Mouse (Mus musculus) embryonic facial prominence, embryonic 13.5 days (tissue): Measurements from ENCODE around the gene Fam110a. TPM values are rescaled to one million over a fixed set of nuclear protein-coding genes. Genes with fewer than 3 reads are reported as not detected.

Experiments
- ATAC-seq: fragments of 200-750 bp; cut with Nextera tagmentation; 2 replicates; pipeline ENCODE4 v1.8.0; 2017; ENCODE audit warnings: low read depth; ENCODE audit not compliant: insufficient number of reproducible peaks, insufficient read depth, low FRiP score, low TSS enrichment
- H3K27ac ChIP-seq: fragments of 300-500 bp; sonication (generic); 2 replicates; pipeline ENCODE4 v1.5.1; 2015; ENCODE audit warnings: moderate library complexity, mild to moderate bottlenecking, inconsistent platforms
- H3K27me3 ChIP-seq: fragments of 300-500 bp; sonication (generic); 2 replicates; pipeline ENCODE4 v1.6.1; 2015; ENCODE audit warnings: mild to moderate bottlenecking, inconsistent platforms
- H3K36me3 ChIP-seq: fragments of 300-500 bp; sonication (generic); 2 replicates; pipeline ENCODE4 v1.6.1; 2015; ENCODE audit warnings: mild to moderate bottlenecking, inconsistent platforms
- H3K4me1 ChIP-seq: fragments of 300-500 bp; sonication (generic); 2 replicates; pipeline ENCODE4 v1.6.1; 2015; ENCODE audit warnings: inconsistent platforms
- H3K4me2 ChIP-seq: fragments of 300-500 bp; sonication (generic); 2 replicates; pipeline ENCODE4 v1.6.1; 2015; ENCODE audit warnings: moderate library complexity, mild to moderate bottlenecking, inconsistent platforms
- H3K4me3 ChIP-seq: fragments of 300-500 bp; sonication (generic); 2 replicates; pipeline ENCODE4 v1.5.1; 2015; ENCODE audit warnings: mild to moderate bottlenecking, inconsistent platforms
- H3K9ac ChIP-seq: fragments of 300-500 bp; sonication (generic); 2 replicates; pipeline ENCODE4 v1.6.1; 2015; ENCODE audit warnings: mild to moderate bottlenecking, inconsistent platforms
- H3K9me3 ChIP-seq: fragments of 300-500 bp; sonication (generic); 2 replicates; pipeline ENCODE4 v1.6.1; 2016; ENCODE audit warnings: inconsistent platforms
- whole genome bisulfite sequencing: fragments of 180-500 bp; shearing (Covaris S2); methylation state at CpG from one replicate; pipeline ENCODE4 v1.1.7; 2015; ENCODE audit warnings: mixed read lengths; 5-methylcytosine and 5-hydroxymethylcytosine counted together
- polyA plus RNA-seq: library from polyadenylated mRNA; unstranded; fragments of >200 nt; fragmentation: Nextera tagmentation; extraction: Ambion mirVana; gene quantifications from 2 replicates; pipeline ENCODE4 v1.2.1, GENCODE M21; 2015

Fam110a gene
- polyA plus RNA-seq, 1 experiment from 2014 or later: 23.7 TPM

DNA sequence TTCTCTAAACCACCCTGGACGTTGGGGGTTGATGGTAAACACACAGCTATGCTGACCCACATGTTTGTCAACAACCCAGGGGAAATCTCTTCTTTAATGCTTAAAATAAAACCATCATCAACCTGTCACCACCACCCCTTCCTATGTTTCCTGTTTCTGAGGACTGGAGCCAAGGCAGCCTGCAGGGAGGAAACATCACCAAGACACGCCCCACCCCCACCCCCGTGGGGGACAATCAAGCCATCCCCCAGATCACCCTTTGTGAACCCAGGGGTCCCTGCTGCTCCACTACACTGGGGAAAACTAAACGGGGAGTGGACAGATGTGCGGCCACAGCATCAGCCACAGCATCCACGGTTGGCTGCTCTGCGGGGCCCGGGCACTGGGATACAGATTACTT lies 11.6 kb downstream of the Fam110a start:
- 83% methylated on average over 8 of the region's 8 CpGs for WGBS
- no peak overlapping the region for H3K4me3 ChIP-seq
- peaks cover 57% of the 10 kb centered on the region for H3K4me1 ChIP-seq
- peaks cover 23% of the 10 kb centered on the region for H3K36me3 ChIP-seq
- peaks cover 21% of the 10 kb centered on the region for H3K27me3 ChIP-seq
- no peak overlapping the region for H3K4me2 ChIP-seq
- ATAC-seq: no peak
- no peaks in the 10 kb centered on the region for H3K9me3 ChIP-seq
- no peak overlapping the region for H3K27ac ChIP-seq
- H3K9ac ChIP-seq: no peak overlapping the region

DNA sequence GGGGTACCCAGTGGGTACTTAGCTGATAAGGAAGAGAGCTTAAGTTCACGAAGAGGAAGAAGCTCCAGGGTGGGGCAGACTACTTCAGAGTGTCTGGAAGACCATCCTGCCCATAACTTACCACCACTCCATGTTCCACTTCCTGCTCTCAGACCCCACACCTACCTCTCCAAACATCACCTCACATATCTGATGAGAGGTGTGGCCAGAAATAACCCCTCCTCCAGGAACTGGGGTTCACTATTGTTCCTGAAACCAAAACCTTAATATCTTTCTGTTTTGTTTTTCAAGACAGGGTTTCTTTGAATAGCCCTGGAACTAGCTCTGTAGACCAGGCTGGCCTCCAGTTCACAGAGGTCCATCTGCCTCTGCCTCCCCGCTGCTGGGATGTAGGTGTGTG lies 12.2 kb downstream of the Fam110a start:
- Histone ChIP-seq H3K9ac (no peak overlapping the region), H3K4me3 (no peak overlapping the region), H3K27ac (0 out of 2 replicates have a peak overlapping the region, but pooled peaks have one; percentile 5), H3K9me3 (no peaks in the 10 kb centered on the region), H3K4me1 (peaks cover 57% of the 10 kb centered on the region), H3K36me3 (peaks cover 23% of the 10 kb centered on the region), H3K4me2 (no peak overlapping the region), H3K27me3 (peaks cover 14% of the 10 kb centered on the region)
- WGBS: 69% methylated on average over 2 of the region's 2 CpGs
- ATAC-seq: no peak

- H3K9ac ChIP-seq: no peak overlapping the region
- no peak for ATAC-seq
- peaks cover 9% of the 10 kb centered on the region; the same call in 1 of the 2 replicates for H3K27me3 ChIP-seq
- H3K4me3 ChIP-seq: no peak overlapping the region
- H3K27ac ChIP-seq: 0 out of 2 replicates have a peak overlapping the region, but pooled peaks have one; percentile 5
- peaks cover 23% of the 10 kb centered on the region for H3K36me3 ChIP-seq
- H3K9me3 ChIP-seq: no peaks in the 10 kb centered on the region
- H3K4me2 ChIP-seq: no peak overlapping the region
- peaks cover 58% of the 10 kb centered on the region for H3K4me1 ChIP-seq
- WGBS: 19% methylated on average over 9 of the region's 9 CpGs
These were observed 12.8 kb downstream of the Fam110a start for GRCm38 (mm10) chr2:151967176-151967750.

GRCm38 (mm10) chr2:151964052-151964451 lies 16.0 kb downstream of the Fam110a start:
- Histone ChIP-seq H3K4me3 (no peak overlapping the region), H3K4me2 (no peak overlapping the region), H3K27ac (peak overlapping the region; percentile 29), H3K9ac (no peak overlapping the region), H3K27me3 (no peaks in the 10 kb centered on the region), H3K4me1 (peaks cover 47% of the 10 kb centered on the region), H3K9me3 (no peaks in the 10 kb centered on the region), H3K36me3 (peaks cover 10% of the 10 kb centered on the region; the same call in 1 of the 2 replicates)
- ATAC-seq: no peak
- WGBS: 7% methylated on average over 9 of the region's 9 CpGs

DNA sequence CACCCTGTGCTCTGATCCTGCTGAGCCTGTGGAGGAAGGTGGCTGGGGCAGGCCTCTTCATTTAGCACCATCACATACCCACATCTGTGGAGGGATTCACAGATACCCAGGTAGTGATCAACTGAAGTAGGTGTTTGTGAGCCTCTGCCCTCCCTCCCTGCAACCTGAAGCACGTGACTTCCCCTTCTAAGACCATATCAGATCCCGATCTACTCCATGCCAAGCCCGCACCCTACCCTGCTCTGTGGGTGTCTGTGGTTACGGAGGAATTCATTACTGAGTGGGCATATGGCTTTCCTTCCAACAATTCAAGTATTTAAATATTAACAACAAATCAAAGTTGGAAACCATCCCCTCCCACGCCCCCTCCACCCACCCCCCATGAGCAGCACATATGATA lies 16.7 kb downstream of the Fam110a start:
- peaks cover 43% of the 10 kb centered on the region for H3K4me1 ChIP-seq
- H3K4me3 ChIP-seq: no peak overlapping the region
- WGBS: 76% methylated on average over 5 of the region's 5 CpGs
- H3K36me3 ChIP-seq: 0 out of 2 replicates have a peak, but pooled peaks cover 5% of the 10 kb centered on the region
- H3K4me2 ChIP-seq: no peak overlapping the region
- peak overlapping the region; percentile 60; the same call in 1 of the 2 replicates for H3K27ac ChIP-seq
- no peaks in the 10 kb centered on the region for H3K9me3 ChIP-seq
- ATAC-seq: no peak
- H3K9ac ChIP-seq: no peak overlapping the region
- no peaks in the 10 kb centered on the region for H3K27me3 ChIP-seq

- peak; percentile 77 for ATAC-seq
- H3K4me1 ChIP-seq: peaks cover 38% of the 10 kb centered on the region
- peak overlapping the region; percentile 60 for H3K27ac ChIP-seq
- no peaks in the 10 kb centered on the region for H3K36me3 ChIP-seq
- H3K9ac ChIP-seq: no peak overlapping the region
- WGBS: 36% methylated on average over 10 of the region's 10 CpGs
- no peaks in the 10 kb centered on the region for H3K27me3 ChIP-seq
- peak overlapping the region; percentile 11; the same call in 1 of the 2 replicates for H3K4me2 ChIP-seq
- H3K4me3 ChIP-seq: no peak overlapping the region
- H3K9me3 ChIP-seq: no peaks in the 10 kb centered on the region
These were observed 17.5 kb downstream of the Fam110a start for GRCm38 (mm10) chr2:151962474-151962873.

DNA sequence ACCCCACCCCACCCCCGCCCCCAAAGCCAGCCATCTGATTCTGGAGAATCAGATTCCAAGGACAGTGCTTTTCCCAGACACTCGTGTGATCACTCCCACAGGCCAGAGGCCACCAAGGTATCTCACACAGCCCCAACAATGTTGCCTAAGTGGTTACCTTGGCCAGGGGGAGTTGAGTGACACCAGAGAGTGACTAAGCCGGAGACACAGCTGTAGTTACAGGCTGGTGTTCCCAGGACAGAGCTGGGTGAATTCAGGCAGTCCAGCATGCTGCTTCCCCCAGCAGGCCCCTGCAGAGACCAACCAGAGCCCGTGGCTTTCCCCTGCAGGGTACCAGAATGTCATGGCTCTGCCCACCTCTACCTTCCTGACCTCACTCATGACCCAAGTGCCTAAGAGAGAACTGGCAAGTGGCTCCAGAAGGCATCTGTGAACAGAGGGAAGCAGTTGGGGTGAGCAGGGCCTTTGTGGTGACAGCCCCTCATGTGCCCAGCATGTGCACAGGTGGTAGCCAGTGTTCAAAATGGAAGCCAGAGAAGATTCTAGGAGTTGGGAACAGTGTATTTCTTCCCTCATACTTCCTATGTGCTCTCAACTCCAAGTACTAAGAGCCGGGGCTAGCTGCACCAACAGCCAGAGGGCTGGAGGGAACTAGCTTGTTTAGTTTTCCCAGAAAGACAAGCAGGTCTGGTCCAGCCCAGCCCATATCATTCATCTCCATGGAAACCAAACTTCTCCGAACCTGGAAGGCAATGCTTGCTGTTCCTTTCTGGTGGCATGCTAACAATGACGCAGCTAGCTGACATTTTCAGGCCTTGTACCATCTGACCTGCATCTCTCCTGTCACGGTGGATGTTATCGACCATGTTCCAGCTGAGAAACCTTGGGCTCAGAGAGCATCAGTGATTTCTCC lies 18.5 kb downstream of the Fam110a start:
- ATAC-seq: no peak
- Histone ChIP-seq H3K4me2 (no peak overlapping the region), H3K9me3 (no peaks in the 10 kb centered on the region), H3K4me1 (peaks cover 34% of the 10 kb centered on the region), H3K27me3 (no peaks in the 10 kb centered on the region), H3K4me3 (no peak overlapping the region), H3K36me3 (no peaks in the 10 kb centered on the region), H3K9ac (no peak overlapping the region), H3K27ac (peak overlapping the region; percentile 64; the same call in 1 of the 2 replicates)
- WGBS: 40% methylated on average over 9 of the region's 9 CpGs

DNA sequence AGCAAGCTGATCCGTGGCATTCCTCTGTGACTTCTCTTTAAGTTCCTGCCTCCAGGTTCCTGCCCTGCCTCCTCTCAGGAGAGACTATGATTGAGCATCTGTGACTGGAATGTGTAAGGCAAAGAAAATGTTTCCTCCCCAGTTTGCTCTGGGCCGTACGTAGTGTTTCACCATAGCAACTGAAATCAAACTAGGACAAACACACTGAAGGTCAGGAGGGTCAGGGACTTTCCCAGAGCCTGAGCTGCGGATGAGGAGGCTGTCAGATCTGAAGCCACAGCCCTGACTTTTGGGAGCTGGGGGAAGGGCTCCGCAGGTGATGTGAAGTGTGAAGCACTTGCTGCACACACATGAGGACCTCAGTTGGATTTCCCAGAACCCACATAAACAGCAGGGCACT lies 20.7 kb downstream of the Fam110a start:
- Histone ChIP-seq H3K4me2 (no peak overlapping the region), H3K9me3 (no peaks in the 10 kb centered on the region), H3K36me3 (no peaks in the 10 kb centered on the region), H3K4me3 (no peak overlapping the region), H3K9ac (no peak overlapping the region), H3K4me1 (peaks cover 30% of the 10 kb centered on the region), H3K27me3 (no peaks in the 10 kb centered on the region), H3K27ac (no peak overlapping the region)
- no peak for ATAC-seq
- 29% methylated on average over 5 of the region's 5 CpGs for WGBS

DNA sequence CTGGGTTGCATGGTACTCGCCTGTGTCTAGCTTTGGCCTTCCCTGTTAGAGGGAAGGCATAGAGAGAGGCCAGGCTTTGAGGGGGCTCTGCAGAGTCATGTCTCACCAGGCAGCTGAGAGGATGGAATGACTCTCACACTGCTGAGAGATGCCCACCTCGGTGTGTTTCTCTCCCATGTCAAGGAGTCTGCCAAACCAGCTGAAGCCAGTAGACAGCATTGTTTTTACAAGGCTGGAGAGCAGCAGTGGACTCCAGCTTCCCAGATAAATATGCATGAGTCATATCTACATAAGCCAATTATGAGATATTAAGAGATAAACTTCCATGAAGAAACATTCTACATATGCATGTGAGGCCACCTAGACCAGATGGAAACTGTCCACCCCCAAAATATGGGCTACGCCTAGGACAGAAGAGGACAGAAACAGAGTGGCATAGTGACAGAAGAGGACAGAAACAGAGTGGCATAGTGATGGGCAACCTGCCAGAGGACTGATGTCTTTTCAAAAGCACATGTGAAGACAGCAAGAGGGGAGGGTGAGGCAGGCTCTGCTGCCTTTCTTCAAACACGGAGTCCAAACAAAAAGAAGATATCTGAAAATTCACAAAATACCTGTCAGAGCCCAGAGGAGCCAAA lies 23.4 kb downstream of the Fam110a start:
- no peak for ATAC-seq
- Histone ChIP-seq H3K9me3 (no peaks in the 10 kb centered on the region), H3K27me3 (no peaks in the 10 kb centered on the region), H3K9ac (no peak overlapping the region), H3K4me2 (no peak overlapping the region), H3K36me3 (no peaks in the 10 kb centered on the region), H3K27ac (no peak overlapping the region), H3K4me1 (peaks cover 5% of the 10 kb centered on the region), H3K4me3 (no peak overlapping the region)
- 75% methylated on average over 4 of the region's 4 CpGs for WGBS

DNA sequence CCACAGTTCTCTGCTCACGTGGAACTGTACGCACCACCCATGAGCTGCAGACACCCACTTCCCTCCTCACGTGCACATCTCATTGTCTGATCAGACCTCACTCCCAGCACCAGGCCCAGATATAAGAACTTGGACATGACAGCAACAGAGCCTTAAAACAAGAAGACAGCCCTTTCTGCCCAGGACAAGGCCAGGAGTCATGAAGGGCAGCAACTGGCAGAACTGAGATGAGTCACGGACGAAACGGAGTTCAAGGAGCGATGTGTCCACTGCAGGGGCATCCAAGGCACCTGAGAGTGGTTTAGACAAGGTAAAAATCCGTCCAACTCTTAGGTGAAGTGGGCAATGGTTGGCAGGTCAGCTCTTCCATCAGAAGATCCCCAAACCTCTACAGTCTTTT lies 26.4 kb downstream of the Fam110a start:
- Histone ChIP-seq H3K36me3 (no peaks in the 10 kb centered on the region), H3K9ac (no peak overlapping the region), H3K4me1 (no peaks in the 10 kb centered on the region), H3K27me3 (no peaks in the 10 kb centered on the region), H3K4me2 (no peak overlapping the region), H3K9me3 (no peaks in the 10 kb centered on the region), H3K27ac (no peak overlapping the region), H3K4me3 (no peak overlapping the region)
- no peak for ATAC-seq
- 85% methylated on average over 8 of the region's 8 CpGs for WGBS

DNA sequence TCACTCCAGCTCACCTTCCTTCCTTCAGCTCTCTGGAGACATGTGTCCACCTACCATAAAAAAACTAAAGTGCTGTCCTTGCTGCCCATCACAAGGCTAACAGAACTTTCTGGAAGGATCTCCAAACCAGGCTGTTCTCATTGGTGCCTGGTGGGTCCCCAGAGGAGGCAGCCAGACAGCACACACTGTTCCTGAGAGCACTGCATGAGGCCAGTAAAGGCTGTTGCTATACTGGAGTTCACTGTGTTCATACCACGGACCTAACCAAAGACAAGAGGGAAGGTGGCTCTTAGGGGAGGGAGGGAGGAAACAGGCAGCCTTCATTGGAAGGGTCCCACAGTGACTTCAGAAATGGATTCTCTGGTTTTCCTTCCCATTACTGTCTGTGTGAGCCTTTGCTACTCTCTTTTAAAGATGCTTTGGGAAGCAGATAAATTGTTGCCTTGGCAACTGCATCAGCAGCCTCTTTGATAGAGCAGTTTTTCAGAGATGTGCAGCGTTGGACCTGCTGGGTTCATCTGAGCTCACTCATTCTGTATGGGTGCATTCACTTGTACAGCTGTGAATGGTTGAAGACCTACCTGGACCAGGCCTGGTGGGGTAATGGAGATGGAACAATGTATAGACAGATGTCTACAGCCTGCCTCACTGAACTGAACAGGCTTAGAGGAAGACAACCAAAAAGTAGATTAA lies 30.8 kb downstream of the Fam110a start:
- no peaks in the 10 kb centered on the region for H3K9me3 ChIP-seq
- no peaks in the 10 kb centered on the region for H3K4me1 ChIP-seq
- no peaks in the 10 kb centered on the region for H3K36me3 ChIP-seq
- H3K27me3 ChIP-seq: peaks cover 4% of the 10 kb centered on the region; the same call in 1 of the 2 replicates
- no peak overlapping the region for H3K9ac ChIP-seq
- H3K27ac ChIP-seq: no peak overlapping the region
- no peak for ATAC-seq
- WGBS: 74% methylated on average over 2 of the region's 2 CpGs
- no peak overlapping the region for H3K4me3 ChIP-seq
- no peak overlapping the region for H3K4me2 ChIP-seq
